Mouse (Mus musculus) adrenal gland, postnatal 14 days (tissue): ENCODE results near the gene Pde3a. TPM values are rescaled to one million over a fixed set of nuclear protein-coding genes. Genes with fewer than 3 reads are reported as not detected.

Experiments used
- DNase-seq: peaks from one replicate; pipeline ENCODE4 v3.0.0; 2021; ENCODE audit warnings: mixed read lengths
- total RNA-seq: library from RNA; stranded (reverse); gene quantifications from 2 replicates; pipeline ENCODE4 v1.2.3, GENCODE M21; 2021

Pde3a gene
- total RNA-seq, 1 experiment from 2014 or later: 15.6 TPM

GRCm38 (mm10) chr6:141404649-141405048 is 155.6 kb downstream of the Pde3a start:
- DNase-seq: no peak

- no peak for DNase-seq
Measured at GRCm38 (mm10) chr6:141405496-141405895, 156.4 kb downstream of the Pde3a start.

- DNase-seq: peak; percentile 17
Measured at GRCm38 (mm10) chr6:141408758-141409157, 159.7 kb downstream of the Pde3a start.

GRCm38 (mm10) chr6:141410836-141411235 is 161.8 kb downstream of the Pde3a start:
- DNase-seq: no peak

- no peak for DNase-seq
Measured at GRCm38 (mm10) chr6:141425114-141425513, 176.0 kb downstream of the Pde3a start.

GRCm38 (mm10) chr6:141428587-141428986 is 179.5 kb downstream of the Pde3a start:
- no peak for DNase-seq

- no peak for DNase-seq
Measured at GRCm38 (mm10) chr6:141430134-141430533, 181.1 kb downstream of the Pde3a start.

- DNase-seq: no peak
Measured at GRCm38 (mm10) chr6:141432271-141432974, 183.4 kb downstream of the Pde3a start.

- DNase-seq: peak; percentile 25
Measured at GRCm38 (mm10) chr6:141433917-141434756, 185.1 kb downstream of the Pde3a start.

GRCm38 (mm10) chr6:141435160-141435559 is 186.1 kb downstream of the Pde3a start:
- no peak for DNase-seq

- DNase-seq: no peak
Measured at GRCm38 (mm10) chr6:141439965-141440364, 190.9 kb downstream of the Pde3a start.

- DNase-seq: peak; percentile 73
Measured at GRCm38 (mm10) chr6:141447547-141447946, 198.5 kb downstream of the Pde3a start.

GRCm38 (mm10) chr6:141448886-141449285 is 199.8 kb downstream of the Pde3a start:
- DNase-seq: no peak

GRCm38 (mm10) chr6:141455335-141455734 is 206.3 kb downstream of the Pde3a start:
- DNase-seq: no peak

GRCm38 (mm10) chr6:141456591-141456990 is 207.5 kb downstream of the Pde3a start:
- no peak for DNase-seq

- no peak for DNase-seq
Measured at GRCm38 (mm10) chr6:141470251-141470650, 221.2 kb downstream of the Pde3a start.

GRCm38 (mm10) chr6:141474223-141474622 is 225.2 kb downstream of the Pde3a start:
- DNase-seq: no peak

- no peak for DNase-seq
Measured at GRCm38 (mm10) chr6:141474696-141475095, 225.6 kb downstream of the Pde3a start.

GRCm38 (mm10) chr6:141485302-141486021 is 236.4 kb downstream of the Pde3a start:
- DNase-seq: peak; percentile 14

- no peak for DNase-seq
Measured at GRCm38 (mm10) chr6:141487266-141487665, 238.2 kb downstream of the Pde3a start.

- DNase-seq: peak; percentile 75
Measured at GRCm38 (mm10) chr6:141488619-141489018, 239.6 kb downstream of the Pde3a start.

GRCm38 (mm10) chr6:141494909-141495308 is 245.8 kb downstream of the Pde3a start:
- DNase-seq: no peak
